Comparison of ENCODE assay signal across 8 mouse cellular contexts in genomic region chr4:62663348-62663747, GRCm38 (mm10).
DNase-seq lines count a peak whose midpoint lies in the region; ATAC-seq lines count a peak whose summit lies in the region.

No protein-coding gene starts in this region.

- no peaks in the 10 kb centered on the region for H3K27me3 ChIP-seq in forebrain, embryonic 12.5 days
- no peaks in the 10 kb centered on the region for H3K27me3 ChIP-seq in intestine, embryonic 15.5 days (replicated peaks)
- H3K27me3 ChIP-seq in megakaryocyte, embryonic 14.5 days (replicated peaks): peaks cover 30% of the 10 kb centered on the region

- H3K27ac ChIP-seq in forebrain, embryonic 12.5 days: peak overlapping the region; percentile 75
- peak overlapping the region; percentile 59 for H3K27ac ChIP-seq in intestine, embryonic 15.5 days

- H3K36me3 ChIP-seq in forebrain, embryonic 12.5 days (replicated peaks): no peaks in the 10 kb centered on the region
- no peaks in the 10 kb centered on the region for H3K36me3 ChIP-seq in intestine, embryonic 15.5 days
- H3K36me3 ChIP-seq in megakaryocyte, embryonic 14.5 days (replicated peaks; ENCODE audit: low read length): no peaks in the 10 kb centered on the region

- H3K9me3 ChIP-seq in forebrain, embryonic 12.5 days: no peaks in the 10 kb centered on the region
- H3K9me3 ChIP-seq in intestine, embryonic 15.5 days: no peaks in the 10 kb centered on the region
- peaks cover 5% of the 10 kb centered on the region; the same call in 1 of the 2 replicates for H3K9me3 ChIP-seq in megakaryocyte, embryonic 14.5 days

- ATAC-seq in forebrain, embryonic 12.5 days (ENCODE audit: low FRiP score): peak; percentile 86
- ATAC-seq in intestine, embryonic 15.5 days: peak; percentile 42

- no peak overlapping the region for H3K4me3 ChIP-seq in forebrain, embryonic 12.5 days (replicated peaks)
- no peak overlapping the region for H3K4me3 ChIP-seq in intestine, embryonic 15.5 days (replicated peaks)
- peak overlapping the region; percentile 82 for H3K4me3 ChIP-seq in megakaryocyte, embryonic 14.5 days (replicated peaks)

- H3K4me2 ChIP-seq in forebrain, embryonic 12.5 days: peak overlapping the region; percentile 5
- H3K4me2 ChIP-seq in intestine, embryonic 15.5 days (replicated peaks): peak overlapping the region; percentile 12; the same call in 1 of the 2 replicates

- 4% methylated on average over 6 of the region's 6 CpGs for WGBS in forebrain, embryonic 12.5 days
- 17% methylated on average over 6 of the region's 6 CpGs for WGBS in intestine, embryonic 15.5 days

- H3K4me1 ChIP-seq in forebrain, embryonic 12.5 days: peaks cover 52% of the 10 kb centered on the region
- peaks cover 46% of the 10 kb centered on the region for H3K4me1 ChIP-seq in intestine, embryonic 15.5 days (replicated peaks)
- peaks cover 36% of the 10 kb centered on the region for H3K4me1 ChIP-seq in megakaryocyte, embryonic 14.5 days

- H3K9ac ChIP-seq in forebrain, embryonic 12.5 days: no peak overlapping the region
- H3K9ac ChIP-seq in intestine, embryonic 15.5 days: no peak overlapping the region

- peak; percentile 66 for DNase-seq in urinary bladder, postnatal 14 days (ENCODE audit: low spot score)
- DNase-seq in urinary bladder, postnatal 10 days (ENCODE audit: low spot score): no peak
- DNase-seq in thymus, postnatal 14 days: peak; percentile 57
- no peak for DNase-seq in cerebellum, postnatal 4 days (ENCODE audit: low spot score in 2 of 2)
- DNase-seq in gastrocnemius, postnatal 4 days (ENCODE audit: low spot score in 2 of 2): no peak

Comparison
In these comparisons a context has a peak if more than half of its experiments do, and no peak if none do; other contexts are left out.
1. DNase-seq: peak in urinary bladder, postnatal 14 days (single experiment) and thymus, postnatal 14 days (single experiment); none in urinary bladder, postnatal 10 days (single experiment), cerebellum, postnatal 4 days (0 of 2) and gastrocnemius, postnatal 4 days (0 of 2).